Mouse (Mus musculus) stomach, postnatal 0 days (tissue): ENCODE measurements at regions not wholly inside any gene's neighbourhood (a gene's known extent, or its start where the extent isn't known, plus 50 kb on each side); places are given as distances from the start of the nearest gene placed in this dataset.

Experiments used
- CTCF ChIP-seq: IDR thresholded peaks from 2 replicates; pipeline ENCODE4 v1.5.1; 2016; ENCODE audit warnings: antibody characterized with exemption, low read depth, mild to moderate bottlenecking, moderate library complexity
- EP300 ChIP-seq: optimal IDR thresholded peaks from 2 replicates; pipeline ENCODE3; 2016; ENCODE audit warnings: antibody characterized with exemption

GRCm38 (mm10) chr15:27303856-27304255 is 162.6 kb upstream of the Ank start:
- TF ChIP-seq CTCF (no peak), EP300 (no peak)
